Mouse (Mus musculus) left cerebral cortex, adult 6 months (tissue): ENCODE measurements around the gene Gm3591. TPM values are rescaled to one million over a fixed set of nuclear protein-coding genes. Genes with fewer than 3 reads are reported as not detected.

Experiments used
- long read RNA-seq, 2 experiments: library from polyadenylated mRNA; unstranded; transcript quantifications; one replicate each; pipeline ENCODE4 v2.0.0; 2019 to 2020
- polyA plus RNA-seq: library from polyadenylated mRNA; unstranded; fragments of <200 nt; fragmentation: Nextera tagmentation; gene quantifications from 2 replicates; pipeline ENCODE4 v1.2.3, GENCODE M21; 2021

The Gm3591 gene
- 0.14 and 0.27 TPM in 2 replicates for polyA plus RNA-seq
- long read RNA-seq, experiment 1, partial matches to known transcripts = 0 of 5 reads
- long read RNA-seq, experiment 1, other reads (novel, unspliced or antisense) = 5 of 5 reads
- long read RNA-seq, experiment 2 = 0 reads

DNA sequence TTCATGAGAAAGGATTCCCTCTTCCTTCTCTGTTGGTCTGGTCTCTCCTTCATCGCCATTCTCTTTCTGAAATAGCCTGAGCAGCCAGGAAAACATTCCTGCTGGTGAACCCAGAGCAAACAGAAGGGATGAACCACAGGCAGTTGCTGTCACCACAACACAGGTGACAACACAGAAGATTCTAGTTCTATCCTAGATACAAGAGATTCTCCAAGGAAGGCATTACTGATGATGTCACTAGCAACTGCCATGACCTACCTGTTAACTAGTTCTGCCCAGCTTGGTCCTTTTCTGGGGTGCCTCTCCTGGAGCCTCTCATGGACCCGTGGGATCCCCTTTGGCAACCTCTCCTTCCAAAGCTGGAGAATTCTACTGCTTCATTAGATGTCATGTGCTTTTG is at the start of gene Gm3591:
TSS of gene Gm3591 (minus strand) at position 101 of the 400 bp plus-strand sequence.

DNA sequence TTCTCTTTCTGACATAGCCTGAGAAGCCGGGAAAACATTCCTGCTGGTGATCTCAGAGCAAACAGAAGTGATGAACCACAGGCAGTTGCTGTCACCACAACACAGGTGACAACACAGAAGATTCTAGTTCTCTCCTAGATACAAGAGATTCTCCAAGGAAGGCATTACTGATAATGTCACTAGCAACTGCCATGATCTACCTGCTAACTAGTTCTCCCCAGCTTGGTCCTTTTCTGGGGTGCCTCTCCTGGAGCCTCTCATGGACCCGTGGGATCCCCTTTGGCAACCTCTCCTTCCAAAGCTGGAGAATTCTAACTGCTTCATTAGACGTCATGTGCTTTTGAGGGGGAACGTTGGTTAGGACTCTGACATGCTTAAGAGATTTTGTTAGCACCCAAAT is 32.2 kb upstream of the Gm3591 start, which contains the start of gene Gm3594:
TSS of gene Gm3594 (minus strand) at position 101 of the 400 bp plus-strand sequence.

DNA sequence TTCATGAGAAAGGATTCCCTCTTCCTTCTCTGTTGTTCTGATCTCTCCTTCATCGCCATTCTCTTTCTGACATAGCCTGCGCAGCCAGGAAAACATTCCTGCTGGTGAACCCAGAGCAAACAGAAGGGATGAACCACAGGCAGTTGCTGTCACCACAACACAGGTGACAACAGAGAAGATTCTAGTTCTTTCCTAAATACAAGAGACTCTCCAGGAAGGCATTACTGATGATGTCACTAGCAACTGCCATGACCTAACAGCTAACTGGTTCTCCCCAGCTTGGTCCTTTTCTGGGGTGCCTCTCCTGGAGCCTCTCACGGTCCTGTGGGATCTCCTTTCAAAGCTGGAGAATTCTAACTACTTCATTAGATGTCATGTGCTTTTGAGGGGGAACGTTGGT is 22.1 kb downstream of the Gm3591 start, which contains the start of gene Gm16440:
TSS of gene Gm16440 (minus strand) at position 101 of the 400 bp plus-strand sequence.

Other genes starting within 250 kb of the Gm3591 start
- gene Gm21560, start 193.2 kb downstream of the Gm3591 start, polyA plus RNA-seq = not detected in 2 replicates
- 0.48 and 0.84 TPM in 2 replicates for gene Gm3411, start 125.2 kb downstream of the Gm3591 start, polyA plus RNA-seq
- gene Gm21103, start 107.6 kb downstream of the Gm3591 start, polyA plus RNA-seq = not detected in 2 replicates
- not detected in 2 replicates for gene Gm3618, start 68.8 kb downstream of the Gm3591 start, polyA plus RNA-seq
- not detected in 2 replicates for gene Gm16440, start 22.2 kb downstream of the Gm3591 start, polyA plus RNA-seq
- not detected in 2 replicates for gene Gm3594, start 32.1 kb upstream of the Gm3591 start, polyA plus RNA-seq
- gene Gm8356, start 124.8 kb upstream of the Gm3591 start, polyA plus RNA-seq = not detected in 2 replicates
- 0.06 and 0.12 TPM in 2 replicates for gene Gm3629, start 178.1 kb upstream of the Gm3591 start, polyA plus RNA-seq
- gene Gm3460, start 209.9 kb upstream of the Gm3591 start, polyA plus RNA-seq = not detected in 2 replicates